Mouse (Mus musculus): ENCODE data around the gene Ero1l.

The Ero1l gene

GRCm38 (mm10) chr14:45318426-45319236, at the start of gene Ero1l:
TSS of gene Ero1l (minus strand) at chr14:45318771.
- DNase-seq (ENCODE audit: low spot score in 2 of 2), result peak; percentile 76 to 77

GRCm38 (mm10) chr14:45365196-45365587, 46.6 kb upstream of the Ero1l start:
- DNase-seq (ENCODE audit: low spot score in 2 of 2), result no peak

DNA sequence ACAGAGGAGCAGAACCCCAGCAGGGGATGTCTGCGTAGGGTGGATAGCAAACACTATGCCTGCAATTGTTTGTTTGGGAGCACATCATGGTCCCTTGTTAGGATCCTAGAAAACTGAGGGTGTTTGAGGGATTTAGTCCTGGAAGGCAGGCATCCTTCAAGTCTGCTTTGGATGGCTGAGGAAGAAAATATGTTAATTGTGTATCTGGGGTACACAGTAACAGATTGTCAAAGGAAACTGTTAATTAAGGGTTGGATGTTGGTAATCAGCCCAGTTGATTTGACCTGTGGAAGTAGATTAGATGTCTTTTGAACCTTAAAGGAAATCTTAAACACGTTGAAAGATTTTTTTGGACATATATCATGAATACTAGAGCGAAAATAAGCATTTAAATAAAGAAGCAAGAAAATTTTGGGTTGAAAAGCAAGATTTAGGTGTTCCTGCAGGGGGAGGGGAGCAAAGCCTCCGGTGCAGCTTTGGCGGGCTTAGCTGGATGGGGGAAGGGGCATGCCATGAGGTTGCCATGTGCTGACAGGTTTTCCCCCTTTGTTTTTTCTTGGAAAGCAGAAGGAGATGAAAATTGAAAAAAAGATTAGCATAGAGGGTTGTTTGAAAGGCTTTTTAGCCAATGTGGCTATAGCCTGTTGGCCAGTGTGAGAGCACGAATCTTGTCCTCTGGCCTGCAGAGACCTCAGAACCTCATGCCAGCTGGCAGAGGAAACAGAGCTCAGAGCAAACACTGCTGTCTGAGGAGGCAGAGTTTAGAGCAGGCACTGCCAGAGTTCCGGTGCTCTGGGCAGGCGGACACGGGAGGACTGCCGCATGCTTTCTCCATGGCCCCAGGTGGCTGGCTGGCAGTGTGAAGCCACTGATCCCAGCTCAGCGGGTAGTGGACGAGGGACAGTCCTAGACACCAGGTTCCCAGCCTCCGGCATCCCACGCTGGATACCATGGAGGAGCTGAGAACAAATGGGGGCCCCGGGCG, 45.9 kb upstream of the Ero1l start:
- no peak for DNase-seq (ENCODE audit: low spot score in 2 of 2)

- DNase-seq (ENCODE audit: low spot score in 2 of 2), result peak; percentile 87 to 88
Observed at GRCm38 (mm10) chr14:45350931-45351859, 32.6 kb upstream of the Ero1l start, which contains the start of gene Styx. TSS of gene Styx (plus strand) at chr14:45351093.

GRCm38 (mm10) chr14:45329589-45330181, 11.1 kb upstream of the Ero1l start, which contains the start of gene Psmc6:
TSS of gene Psmc6 (plus strand) at chr14:45329788.
- DNase-seq (ENCODE audit: low spot score in 2 of 2), result peak; percentile 88 to 90

DNA sequence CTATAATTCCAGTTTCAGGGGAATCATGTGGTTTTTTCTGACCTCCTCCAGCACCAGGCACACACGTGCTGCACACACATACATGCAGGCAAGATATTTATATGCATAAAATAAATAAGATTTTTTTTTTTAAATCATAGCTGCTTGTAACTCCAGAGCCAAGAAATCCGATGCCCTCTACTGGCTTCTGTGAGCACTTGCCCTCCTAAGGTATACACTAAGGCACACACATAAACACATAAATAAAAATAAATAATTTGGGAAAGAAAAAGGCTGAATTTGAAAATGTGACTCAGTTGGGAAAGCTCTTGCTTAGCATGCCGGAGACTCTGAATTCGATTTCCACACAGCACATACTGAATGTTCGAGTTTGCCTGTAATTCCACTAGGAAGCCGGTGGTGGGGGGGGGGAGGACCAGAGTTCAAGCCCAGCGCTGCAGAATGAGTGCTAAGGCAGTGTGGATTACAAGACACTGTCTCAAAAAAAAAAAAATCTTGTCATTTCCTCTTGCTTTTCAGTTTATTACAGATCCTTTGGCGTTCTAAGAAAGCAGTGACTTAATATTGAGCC, 10.5 kb upstream of the Ero1l start:
- DNase-seq (ENCODE audit: low spot score in 2 of 2), result no peak

DNA sequence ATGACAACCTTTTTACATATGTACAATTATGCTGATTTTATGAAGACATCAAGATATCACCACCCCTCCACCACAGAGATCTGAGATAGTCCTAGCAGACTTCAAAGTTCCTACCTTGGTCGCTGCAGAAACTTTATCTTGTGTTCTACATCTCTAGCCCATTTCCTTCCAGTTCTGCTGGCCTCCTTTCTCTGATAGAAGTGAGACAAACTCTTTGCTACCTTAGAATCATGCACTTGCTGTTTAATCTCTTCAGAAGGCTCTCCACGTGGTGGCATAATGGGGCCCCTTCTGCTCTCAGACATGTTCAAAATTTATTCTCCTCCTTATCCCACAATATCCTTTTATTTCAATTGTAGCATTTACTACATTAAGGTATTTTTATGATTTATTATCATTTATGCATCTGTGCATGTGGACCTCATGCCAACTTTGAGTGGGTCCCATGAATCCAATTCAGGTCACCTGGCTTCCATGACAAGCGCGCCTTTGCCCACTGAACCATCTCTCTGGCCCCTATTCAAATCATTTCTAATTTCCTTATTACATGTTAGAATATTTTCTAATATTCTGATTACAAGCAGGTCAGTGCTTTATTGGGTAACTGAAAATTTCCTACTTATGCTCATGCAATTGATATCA, 9.6 kb upstream of the Ero1l start:
- DNase-seq (ENCODE audit: low spot score in 2 of 2), result no peak

- DNase-seq (ENCODE audit: low spot score in 2 of 2), result no peak
Observed at GRCm38 (mm10) chr14:45325471-45325870, 6.9 kb upstream of the Ero1l start.

DNA sequence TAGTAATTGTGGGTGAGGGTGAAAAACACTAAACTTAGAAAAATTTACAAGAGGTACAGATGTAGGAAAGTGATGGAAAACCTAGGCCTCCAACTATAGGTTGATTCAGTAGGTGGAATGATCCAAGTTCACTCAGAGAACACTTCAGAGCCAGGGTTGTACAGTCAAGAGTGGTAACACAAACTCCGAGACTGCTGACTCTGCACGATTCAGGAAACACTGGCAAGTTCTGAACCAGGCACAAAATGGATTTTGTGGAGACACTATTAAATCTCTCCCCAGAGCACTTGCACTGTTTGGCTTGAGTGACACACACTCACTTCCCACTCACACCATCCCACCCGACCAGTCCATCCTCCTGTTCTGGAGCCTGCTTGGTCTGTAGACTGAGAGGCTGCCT, 4.7 kb upstream of the Ero1l start:
- DNase-seq (ENCODE audit: low spot score in 2 of 2), result no peak

- DNase-seq (ENCODE audit: low spot score in 2 of 2), result no peak
Observed at GRCm38 (mm10) chr14:45322450-45322849, 3.9 kb upstream of the Ero1l start.

GRCm38 (mm10) chr14:45321622-45322021, 3.1 kb upstream of the Ero1l start:
- DNase-seq (ENCODE audit: low spot score in 2 of 2), result no peak

GRCm38 (mm10) chr14:45321067-45321466, 2.5 kb upstream of the Ero1l start:
- DNase-seq (ENCODE audit: low spot score in 2 of 2), result no peak

- no peak for DNase-seq (ENCODE audit: low spot score in 2 of 2)
Observed at GRCm38 (mm10) chr14:45320111-45320510, 1.5 kb upstream of the Ero1l start.

DNA sequence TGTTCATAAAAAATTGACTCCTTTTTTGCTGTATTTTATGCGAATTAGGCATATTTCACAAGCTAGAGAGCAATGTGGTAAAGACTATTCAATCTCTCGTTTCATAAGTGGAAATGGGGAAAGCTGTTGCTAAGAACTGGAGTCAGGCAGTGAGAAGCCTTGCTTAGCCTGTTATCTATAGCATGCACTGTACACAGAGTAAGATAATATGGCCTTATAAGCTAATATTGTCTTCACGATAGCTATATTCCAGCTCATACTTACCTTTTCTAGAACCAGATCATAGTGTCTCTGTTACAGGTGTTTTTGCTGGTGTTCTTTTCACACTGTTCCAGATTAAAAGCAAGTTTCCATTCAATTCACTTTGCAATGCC, 653 bp upstream of the Ero1l start:
- DNase-seq (ENCODE audit: low spot score in 2 of 2), result no peak

DNA sequence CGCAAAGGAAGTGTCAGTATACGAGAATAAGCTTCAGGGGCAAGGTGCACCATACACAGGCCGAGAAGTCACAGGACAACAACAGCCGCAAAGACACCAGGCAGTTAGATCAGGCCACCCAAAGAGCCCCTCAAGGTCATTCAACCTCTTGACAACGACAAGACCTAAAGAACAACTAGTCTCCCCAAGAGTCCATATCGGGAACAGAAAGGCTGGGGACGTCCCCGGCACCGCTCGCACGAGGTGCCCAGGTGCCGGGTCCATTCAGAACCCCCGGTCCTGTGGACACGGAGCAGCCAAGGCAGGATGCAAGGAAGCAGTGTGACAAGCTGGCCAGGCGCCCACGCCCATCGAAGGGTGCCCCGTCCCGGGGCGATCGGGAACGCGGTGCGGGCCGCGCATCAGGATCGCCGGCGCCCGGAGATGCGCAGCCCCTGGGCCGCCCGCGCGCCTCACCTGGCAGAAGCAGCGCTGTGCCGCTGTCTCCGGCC, 605 bp downstream of the Ero1l start:
- DNase-seq (ENCODE audit: low spot score in 2 of 2), result peak; percentile 16 to 24

- no peak for DNase-seq (ENCODE audit: low spot score in 2 of 2)
Observed at GRCm38 (mm10) chr14:45316927-45317326, 1.6 kb downstream of the Ero1l start.

GRCm38 (mm10) chr14:45310101-45310500, 8.5 kb downstream of the Ero1l start:
- DNase-seq (ENCODE audit: low spot score in 2 of 2), result no peak

DNA sequence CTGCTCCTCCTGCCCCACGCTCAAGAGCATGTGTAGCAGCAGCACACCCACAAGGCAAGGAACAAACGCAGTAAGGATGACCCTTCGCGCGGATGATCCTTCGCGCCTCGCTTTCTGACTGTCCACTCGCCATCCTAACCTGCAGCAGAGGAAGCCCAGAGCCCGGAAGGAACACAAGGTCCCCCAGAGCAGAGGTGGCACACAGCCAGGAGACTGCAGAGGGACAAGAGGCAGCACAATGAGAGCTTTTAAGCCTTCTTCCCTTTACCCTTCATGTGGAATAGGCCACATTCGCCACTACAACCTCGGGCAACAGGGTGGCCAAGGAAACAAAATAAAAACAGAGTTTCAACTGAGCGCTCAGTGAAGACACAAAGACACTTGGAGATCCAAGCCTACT, 8.9 kb downstream of the Ero1l start:
- no peak for DNase-seq (ENCODE audit: low spot score in 2 of 2)

GRCm38 (mm10) chr14:45307630-45308328, 10.8 kb downstream of the Ero1l start:
- DNase-seq (ENCODE audit: low spot score in 2 of 2), result no peak

All from right cerebral cortex, postnatal 36 days (tissue).